Comparison of ENCODE assay signal across 8 mouse cellular contexts in the genomic region with DNA sequence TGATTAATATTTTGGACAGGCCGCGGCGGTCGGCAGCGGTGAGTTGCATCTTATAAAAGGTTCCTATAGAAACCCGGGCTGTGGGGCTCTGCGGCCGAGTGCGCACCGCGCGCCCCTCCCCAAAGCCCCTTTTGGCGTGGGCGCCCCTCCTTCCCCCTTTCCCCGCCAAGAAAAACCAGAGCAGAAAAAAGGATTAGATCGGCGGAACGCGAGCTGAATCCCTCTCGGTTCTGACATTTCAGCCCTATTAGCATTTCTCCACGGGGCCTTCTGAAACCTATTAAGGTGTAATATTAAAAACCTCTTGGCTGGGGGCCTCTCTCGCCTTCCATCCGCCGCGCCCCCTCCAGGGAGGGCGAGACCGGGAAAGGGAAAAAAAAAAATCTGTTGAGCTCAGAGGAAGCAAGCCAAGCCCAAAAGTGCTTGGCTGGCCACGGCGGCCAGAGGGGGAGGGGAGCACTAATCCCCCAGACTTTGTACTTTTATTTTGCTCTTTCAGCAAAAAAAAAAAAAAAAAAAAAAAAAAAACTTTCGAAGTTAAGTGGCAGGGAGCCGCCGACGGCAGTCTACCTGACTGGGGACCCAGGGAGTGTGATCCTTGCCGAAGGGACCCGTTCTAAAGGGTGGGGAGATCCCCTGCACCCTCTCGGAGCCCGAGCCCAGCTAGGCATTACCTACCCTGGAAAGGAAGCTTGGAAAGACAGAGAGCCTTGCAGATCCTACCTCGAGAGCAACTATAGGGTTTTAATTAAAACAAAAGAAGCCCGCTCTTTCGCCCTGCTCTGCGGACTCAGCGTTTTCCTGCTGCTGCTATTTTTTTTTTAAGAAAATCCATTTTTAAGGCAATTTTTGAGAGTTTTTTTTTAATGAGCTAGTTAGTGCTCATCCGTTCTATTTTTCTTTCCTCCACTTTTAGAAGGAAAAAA. TPM values are rescaled to one million over a fixed set of nuclear protein-coding genes. Genes with fewer than 3 reads are reported as not detected.
A peak's percentile ranks its signal among the peaks of the same experiment; 100 is the strongest.
DNase-seq lines count a peak whose midpoint lies in the region; ATAC-seq and TF ChIP-seq lines count a peak whose summit lies in the region.

No protein-coding gene starts in this region.

- H3K9ac ChIP-seq in intestine, postnatal 0 days (ENCODE audit: low read depth, low read length) = peak overlapping the region; percentile 93
- peak overlapping the region; percentile 99 for H3K9ac ChIP-seq in limb, embryonic 12.5 days (replicated peaks)
- H3K9ac ChIP-seq in midbrain, embryonic 14.5 days (replicated peaks; ENCODE audit: low read length) = peak overlapping the region; percentile 95
- H3K9ac ChIP-seq in stomach, embryonic 14.5 days (replicated peaks; ENCODE audit: low read depth, low read length) = peak overlapping the region; percentile 100

- H3K9me3 ChIP-seq in intestine, postnatal 0 days (ENCODE audit: control insufficient read depth) = no peaks in the 10 kb centered on the region
- no peaks in the 10 kb centered on the region for H3K9me3 ChIP-seq in limb, embryonic 12.5 days
- no peaks in the 10 kb centered on the region for H3K9me3 ChIP-seq in midbrain, embryonic 14.5 days (ENCODE audit: control insufficient read depth, low read length)
- H3K9me3 ChIP-seq in stomach, embryonic 14.5 days (ENCODE audit: control insufficient read depth, low read depth, low read length) = no peaks in the 10 kb centered on the region

- peak overlapping the region; percentile 100 for H3K27ac ChIP-seq in intestine, postnatal 0 days (ENCODE audit: low read depth, low read length)
- peak overlapping the region; percentile 100 for H3K27ac ChIP-seq in limb, embryonic 12.5 days
- peak overlapping the region; percentile 99 for H3K27ac ChIP-seq in midbrain, embryonic 14.5 days (replicated peaks; ENCODE audit: low read depth, low read length)
- H3K27ac ChIP-seq in stomach, embryonic 14.5 days (ENCODE audit: low read length) = peak overlapping the region; percentile 100

- H3K4me1 ChIP-seq in intestine, postnatal 0 days (replicated peaks; ENCODE audit: control insufficient read depth, insufficient read depth, low read length) = no peaks in the 10 kb centered on the region
- H3K4me1 ChIP-seq in limb, embryonic 12.5 days (replicated peaks) = peaks cover 3% of the 10 kb centered on the region
- H3K4me1 ChIP-seq in midbrain, embryonic 14.5 days (ENCODE audit: control insufficient read depth, insufficient read depth, low read length) = peaks cover 10% of the 10 kb centered on the region
- H3K4me1 ChIP-seq in stomach, embryonic 14.5 days (ENCODE audit: control insufficient read depth, insufficient read depth, low read length) = peaks cover 3% of the 10 kb centered on the region; the same call in 1 of the 2 replicates

- H3K4me3 ChIP-seq in intestine, postnatal 0 days (ENCODE audit: low read depth, low read length) = peak overlapping the region; percentile 92
- peak overlapping the region; percentile 100 for H3K4me3 ChIP-seq in limb, embryonic 12.5 days (replicated peaks)
- H3K4me3 ChIP-seq in midbrain, embryonic 14.5 days (replicated peaks; ENCODE audit: low read depth, low read length) = peak overlapping the region; percentile 98
- H3K4me3 ChIP-seq in stomach, embryonic 14.5 days (ENCODE audit: low read depth, low read length) = peak overlapping the region; percentile 99

- WGBS in intestine, postnatal 0 days = under 1% methylated on average over 43 of the region's 43 CpGs
- under 1% methylated on average over 43 of the region's 43 CpGs for WGBS in limb, embryonic 12.5 days
- WGBS in midbrain, embryonic 14.5 days = under 1% methylated on average over 43 of the region's 43 CpGs
- WGBS in stomach, embryonic 14.5 days = under 1% methylated on average over 43 of the region's 43 CpGs

- DNase-seq in frontal cortex, postnatal 36 days (ENCODE audit: low spot score in 2 of 2) = peak; percentile 56 to 57
- DNase-seq in frontal cortex, postnatal 14 days (ENCODE audit: low spot score in 2 of 2) = no peak
- DNase-seq in cerebellum, postnatal 36 days = peak; percentile 64 to 65
- peak; percentile 98 for DNase-seq in heart, adult 11 months
- DNase-seq in midbrain, embryonic 14.5 days = peak; percentile 90

- TF ChIP-seq CTCF in intestine, postnatal 0 days (IDR thresholded peaks at IDR 0.05; ENCODE audit: low read depth) = peak; percentile 29

- peak overlapping the region; percentile 87 for H3K4me2 ChIP-seq in intestine, postnatal 0 days (replicated peaks; ENCODE audit: low read depth)
- H3K4me2 ChIP-seq in limb, embryonic 12.5 days = peak overlapping the region; percentile 86
- H3K4me2 ChIP-seq in midbrain, embryonic 14.5 days (ENCODE audit: low read length) = peak overlapping the region; percentile 100
- peak overlapping the region; percentile 68 for H3K4me2 ChIP-seq in stomach, embryonic 14.5 days (replicated peaks; ENCODE audit: low read depth, low read length)

- peak; percentile 12; the same call in 1 of the 2 replicates for ATAC-seq in intestine, postnatal 0 days
- no peak for ATAC-seq in limb, embryonic 12.5 days (ENCODE audit: insufficient number of reproducible peaks, insufficient read depth, low FRiP score, low TSS enrichment, low read depth)
- ATAC-seq in midbrain, embryonic 14.5 days (ENCODE audit: low FRiP score, low TSS enrichment) = 0 out of 2 replicates have a peak, but pooled peaks have one; percentile 13
- ATAC-seq in stomach, embryonic 14.5 days (ENCODE audit: insufficient number of reproducible peaks, insufficient read depth, low FRiP score, low read depth) = no peak

- H3K36me3 ChIP-seq in intestine, postnatal 0 days (ENCODE audit: control insufficient read depth, insufficient read depth) = no peaks in the 10 kb centered on the region
- H3K36me3 ChIP-seq in limb, embryonic 12.5 days = peaks cover 16% of the 10 kb centered on the region
- H3K36me3 ChIP-seq in midbrain, embryonic 14.5 days (ENCODE audit: control insufficient read depth, insufficient read depth, low read length) = peaks cover 10% of the 10 kb centered on the region; the same call in 1 of the 2 replicates
- H3K36me3 ChIP-seq in stomach, embryonic 14.5 days (ENCODE audit: control insufficient read depth, insufficient read depth, low read length) = no peaks in the 10 kb centered on the region

- no peaks in the 10 kb centered on the region for H3K27me3 ChIP-seq in intestine, postnatal 0 days (replicated peaks; ENCODE audit: control insufficient read depth, insufficient read depth, low read length)
- H3K27me3 ChIP-seq in limb, embryonic 12.5 days = no peaks in the 10 kb centered on the region
- H3K27me3 ChIP-seq in midbrain, embryonic 14.5 days (ENCODE audit: control insufficient read depth, insufficient read depth, low read length) = no peaks in the 10 kb centered on the region
- H3K27me3 ChIP-seq in stomach, embryonic 14.5 days (ENCODE audit: control insufficient read depth, insufficient read depth, low read length) = no peaks in the 10 kb centered on the region

RNA-seq across cellular contexts. Expression of a gene that starts 1.2 kb away (rescaled TPM):
- polyA plus RNA-seq in intestine, postnatal 0 days (2015; fragmentation: Nextera tagmentation; extraction: Ambion mirVana) = 9.9 and 11.7 TPM in 2 replicates
- 60.9 and 61.2 TPM in 2 replicates for polyA plus RNA-seq in limb, embryonic 12.5 days (2016; fragmentation: Nextera tagmentation; extraction: Ambion mirVana)
- 37.7 and 47.4 TPM in 2 replicates for polyA plus RNA-seq in midbrain, embryonic 14.5 days (2014; fragmentation: Nextera tagmentation; extraction: Ambion mirVana)
- polyA plus RNA-seq in stomach, embryonic 14.5 days (2014; fragmentation: Nextera tagmentation; extraction: Ambion mirVana) = 36.0 and 41.2 TPM in 2 replicates

Comparison
In these comparisons a context has a peak if more than half of its experiments do, and no peak if none do; other contexts are left out.
1. DNase-seq: peak in frontal cortex, postnatal 36 days (2 of 2), cerebellum, postnatal 36 days (2 of 2), heart, adult 11 months (single experiment) and midbrain, embryonic 14.5 days (single experiment); none in frontal cortex, postnatal 14 days (0 of 2).
2. ATAC-seq: peak in intestine, postnatal 0 days (single experiment) and midbrain, embryonic 14.5 days (single experiment); none in limb, embryonic 12.5 days (single experiment) and stomach, embryonic 14.5 days (single experiment).
3. Peak in every context shown above with its lines, with median percentiles within 50 percentile points of each other: H3K27ac ChIP-seq, H3K4me2 ChIP-seq, H3K4me3 ChIP-seq and H3K9ac ChIP-seq.